Mouse (Mus musculus) 3134 (cell line): ENCODE measurements around the gene Mpnd.
A peak's percentile ranks its signal among the peaks of the same experiment; 100 is the strongest.

Experiments
- DNase-seq: peaks from one replicate; pipeline ENCODE4 v3.0.0-alpha.2; 2011; ENCODE audit warnings: low spot score; ENCODE audit not compliant: insufficient read length; ENCODE audit errors: extremely low read depth

Gene Mpnd

GRCm38 (mm10) chr17:55977301-55977700 lies 28.2 kb upstream of the Mpnd start:
- no peak for DNase-seq

DNA sequence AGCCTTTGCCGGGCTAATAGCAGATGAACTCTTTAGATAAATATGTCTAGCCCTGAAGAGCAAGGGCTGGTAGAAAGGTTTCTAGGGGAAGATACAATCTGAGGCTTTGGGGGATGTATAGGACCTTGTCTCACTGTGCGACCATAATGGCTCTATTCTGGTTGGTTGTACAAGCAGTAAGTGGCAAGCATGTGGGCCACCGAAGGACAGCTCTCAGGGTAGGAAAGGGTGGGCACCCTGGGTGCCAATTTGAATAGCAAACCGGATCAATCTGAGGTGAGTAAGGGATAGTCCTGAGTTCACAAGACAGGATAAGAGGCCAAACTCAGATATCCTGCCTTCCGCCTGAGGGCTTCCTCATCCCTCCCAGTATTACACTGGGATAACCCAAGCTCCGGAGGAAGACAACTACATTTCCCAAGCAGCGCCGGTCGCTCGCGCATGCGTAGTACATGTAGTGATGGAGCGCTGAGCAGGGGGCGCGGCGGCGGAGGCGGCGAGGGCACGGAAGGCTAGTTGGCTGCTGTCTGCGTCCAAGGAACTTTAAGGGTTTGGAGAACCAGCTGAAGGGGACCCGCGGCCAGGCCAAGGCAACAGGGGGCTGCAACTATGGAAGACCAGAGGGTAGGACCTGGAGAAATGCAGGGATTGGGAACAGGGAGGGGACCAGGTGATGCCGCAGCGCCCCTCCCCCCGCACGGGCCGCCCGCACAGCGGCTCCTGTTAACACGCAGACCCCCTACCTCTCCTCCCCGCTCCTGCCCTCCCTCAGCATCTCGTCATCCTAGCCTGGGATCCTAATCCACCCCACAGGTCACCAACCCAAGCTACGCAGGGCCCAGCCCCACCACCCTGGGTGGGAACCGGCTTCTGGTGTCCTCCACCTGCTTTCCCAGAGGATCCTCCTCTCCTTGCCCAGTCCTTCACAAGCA lies 19.2 kb upstream of the Mpnd start, which contains the start of gene Fsd1:
Gene Fsd1, plus strand, starts transcription at position 480 of the 932 bp plus-strand sequence.
- no peak for DNase-seq

DNA sequence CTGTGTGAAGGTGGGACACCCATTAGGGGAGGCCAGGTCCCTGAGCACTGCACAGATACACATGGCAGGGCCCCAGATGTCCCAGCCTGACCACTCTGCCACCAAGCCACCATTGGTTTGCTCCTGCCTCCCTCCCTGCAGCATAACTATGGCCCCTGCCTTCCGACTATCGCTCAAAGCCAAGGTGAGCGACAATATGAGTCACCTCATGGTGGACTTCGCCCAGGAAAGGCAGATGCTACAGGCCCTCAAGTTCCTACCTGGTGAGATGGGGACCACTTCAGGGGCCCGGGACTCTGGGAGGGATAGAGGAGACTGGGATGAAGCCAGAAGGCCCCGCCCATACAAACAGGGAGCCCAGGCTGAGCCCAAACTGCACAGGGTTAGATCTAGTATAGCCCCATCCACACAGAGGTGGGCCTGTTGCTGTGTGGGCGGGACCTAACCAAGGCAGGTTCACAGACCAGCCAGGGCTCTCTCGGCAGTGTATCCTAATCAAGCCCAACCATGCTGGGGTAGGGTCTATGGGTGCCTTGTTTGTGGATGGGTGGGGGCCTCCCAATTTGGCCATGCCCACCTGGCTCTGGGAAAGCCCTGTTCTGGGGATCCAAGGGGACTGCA lies 15.1 kb upstream of the Mpnd start:
- DNase-seq, result no peak

GRCm38 (mm10) chr17:55996007-55996406 lies 9.5 kb upstream of the Mpnd start:
- peak; percentile 66 for DNase-seq

DNA sequence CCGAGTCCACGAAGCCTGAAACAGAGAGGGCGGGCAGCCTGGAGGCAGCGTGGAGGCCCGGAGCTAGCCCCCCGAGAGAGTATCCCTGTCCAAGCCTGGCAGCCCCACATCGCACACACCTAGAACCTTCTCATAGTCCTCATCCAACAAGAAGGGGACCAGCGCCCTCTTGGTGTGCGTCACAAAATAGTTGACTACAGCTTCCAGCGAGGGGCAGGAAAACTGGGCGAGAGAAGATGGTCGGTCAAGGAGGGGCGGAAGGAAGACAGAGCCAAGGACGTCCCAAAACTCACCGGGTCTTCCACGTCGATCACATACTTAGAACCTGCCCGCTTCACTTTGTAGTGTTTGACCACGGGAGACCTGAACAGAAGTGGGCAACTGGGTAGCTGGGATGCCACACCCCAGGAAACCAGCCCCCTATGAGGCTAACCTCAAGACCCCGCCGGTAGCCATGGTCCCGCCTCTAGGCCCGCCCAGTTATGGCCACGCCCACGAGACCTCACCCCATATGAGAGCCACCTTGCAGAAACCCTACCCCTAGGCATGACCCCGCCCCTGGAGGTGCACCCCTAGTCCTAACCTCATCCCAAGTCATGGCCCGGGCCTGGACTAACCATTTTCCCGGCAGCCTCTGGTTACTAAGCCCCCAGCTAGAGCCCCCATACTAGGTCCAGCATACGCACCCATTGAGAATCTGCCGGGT lies 5.6 kb upstream of the Mpnd start:
- DNase-seq, result no peak

DNA sequence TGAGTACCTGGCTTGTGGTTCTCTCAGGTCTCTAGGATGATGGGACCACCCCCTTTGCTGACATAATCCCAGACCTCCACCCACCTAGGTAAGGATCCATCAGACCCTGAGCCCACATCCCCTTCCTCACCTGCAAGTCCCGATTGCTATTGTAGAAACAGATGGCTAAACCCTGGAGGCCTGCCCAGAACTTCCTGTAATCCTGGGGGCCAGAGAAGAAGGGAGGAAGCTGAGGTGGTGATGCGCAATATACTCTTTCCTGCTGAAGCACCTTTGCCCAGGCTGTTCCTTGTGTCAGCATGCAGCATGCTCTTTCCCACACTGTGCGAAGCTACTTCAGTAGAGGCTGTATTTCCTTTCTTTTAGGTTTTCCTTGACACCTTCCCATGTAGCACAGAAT lies 2.5 kb upstream of the Mpnd start:
- no peak for DNase-seq

GRCm38 (mm10) chr17:56006956-56007355 lies 1.4 kb downstream of the Mpnd start:
- DNase-seq, result no peak

DNA sequence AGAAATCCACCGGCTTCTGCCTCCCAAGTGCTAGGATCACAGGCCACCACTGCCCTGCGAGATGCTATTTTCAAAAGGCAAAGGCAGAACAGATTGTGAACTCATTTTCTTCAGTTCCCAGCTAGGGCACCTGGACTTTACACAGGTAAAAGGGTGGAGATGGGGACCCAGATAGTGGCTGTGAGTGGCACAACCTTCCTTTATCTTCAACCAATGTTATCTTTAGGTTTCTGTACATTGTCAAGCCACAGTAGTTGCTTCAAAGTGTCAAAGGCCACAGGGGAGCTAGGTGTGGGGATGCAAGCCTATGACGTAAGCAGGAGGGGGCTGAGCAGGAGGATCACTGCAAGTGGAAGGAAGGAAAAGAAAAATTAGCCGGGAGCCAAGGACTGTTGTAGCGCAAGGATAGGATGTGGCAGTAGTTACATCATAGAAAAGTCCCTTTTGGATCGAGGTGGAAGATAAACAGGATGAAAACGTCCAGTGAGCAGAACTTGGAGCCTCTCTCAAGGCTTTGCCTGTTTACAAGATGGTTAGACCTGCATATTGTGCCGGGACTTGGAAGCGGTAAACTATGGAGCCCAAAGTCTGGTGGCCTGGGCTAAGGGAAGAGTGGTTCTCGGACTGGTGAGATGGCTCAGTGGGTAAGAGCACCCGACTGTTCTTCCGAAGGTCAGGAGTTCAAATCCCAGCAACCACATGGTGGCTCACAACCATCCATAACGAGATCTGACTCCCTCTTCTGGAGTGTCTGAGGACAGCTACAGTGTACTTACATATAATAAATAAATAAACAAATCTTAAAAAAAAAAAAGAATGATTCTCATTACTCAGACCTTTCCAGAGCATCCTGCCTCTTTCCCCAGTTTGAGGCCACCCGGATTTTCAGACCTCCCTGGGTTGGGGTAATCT lies 2.2 kb downstream of the Mpnd start:
- no peak for DNase-seq

DNA sequence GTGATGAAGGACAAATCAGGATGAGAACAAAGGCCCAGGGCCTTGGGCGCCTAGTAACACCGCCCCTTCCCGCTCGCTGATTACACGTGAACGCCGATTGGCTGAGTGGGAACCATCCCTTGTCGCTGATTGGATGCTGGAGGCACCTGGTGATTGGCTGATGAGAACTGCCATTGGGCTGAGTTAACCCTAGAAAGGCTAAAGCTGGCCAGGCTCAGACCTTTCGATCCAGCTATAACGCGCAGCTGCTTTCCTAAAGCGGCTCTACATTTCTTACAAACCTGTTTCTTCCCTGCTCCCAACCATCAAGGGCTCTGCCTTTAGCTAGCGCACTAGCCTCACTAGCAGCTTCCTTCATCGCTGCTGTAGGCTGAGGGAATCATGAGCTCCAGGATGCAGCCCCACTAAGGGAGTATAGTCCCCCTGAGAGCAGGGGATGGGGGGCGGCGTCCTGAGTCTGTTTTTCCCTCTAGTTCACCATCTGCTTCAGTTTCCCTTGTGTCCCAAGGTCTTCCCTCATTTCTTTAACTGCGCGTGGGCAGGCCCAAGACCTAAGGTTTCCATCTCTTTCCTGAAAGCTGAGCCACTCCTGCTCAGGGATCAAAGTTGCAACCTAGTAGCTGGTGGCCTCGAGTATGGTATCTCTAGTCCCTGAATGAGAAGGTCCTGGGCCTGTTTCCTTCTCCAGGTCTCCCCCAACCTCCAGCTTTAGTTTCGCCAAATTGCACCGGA lies 3.0 kb downstream of the Mpnd start:
- DNase-seq, result peak; percentile 85

GRCm38 (mm10) chr17:56009088-56009961 lies 3.8 kb downstream of the Mpnd start:
- peak; percentile 90 for DNase-seq

DNA sequence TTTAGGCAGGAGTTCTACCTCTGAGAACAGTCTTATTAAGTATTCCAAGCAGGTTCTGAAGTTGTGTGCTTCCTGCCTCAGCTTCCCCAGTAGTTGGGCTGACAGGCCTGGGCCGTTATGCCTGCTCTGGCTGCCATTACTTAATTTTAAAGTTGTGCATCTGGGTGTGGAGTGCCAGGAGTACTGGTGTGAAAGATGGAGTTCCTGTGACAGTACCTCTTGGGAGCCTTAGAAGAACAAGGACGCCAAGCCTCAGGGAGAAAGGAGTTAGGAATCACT lies 4.4 kb downstream of the Mpnd start:
- DNase-seq, result no peak

DNA sequence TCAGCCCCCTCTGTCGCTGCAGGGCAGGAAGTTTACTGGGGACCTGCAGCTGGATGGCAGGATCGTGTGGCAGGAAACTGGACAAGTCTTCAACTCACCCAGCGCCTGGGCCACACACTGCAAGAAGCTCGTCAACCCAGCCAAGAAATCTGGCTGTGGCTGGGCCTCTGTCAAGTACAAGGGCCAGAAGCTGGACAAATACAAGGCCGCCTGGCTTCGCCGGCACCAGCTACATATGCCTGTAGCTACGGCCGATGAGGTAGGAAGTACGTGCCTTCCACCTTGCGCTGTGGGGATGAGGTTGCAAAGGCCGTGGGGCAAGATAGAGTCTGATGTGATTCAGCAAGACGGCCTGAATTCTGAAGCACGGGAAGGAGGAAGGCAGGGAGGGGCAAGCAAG lies 4.7 kb downstream of the Mpnd start:
- peak; percentile 51 for DNase-seq

DNA sequence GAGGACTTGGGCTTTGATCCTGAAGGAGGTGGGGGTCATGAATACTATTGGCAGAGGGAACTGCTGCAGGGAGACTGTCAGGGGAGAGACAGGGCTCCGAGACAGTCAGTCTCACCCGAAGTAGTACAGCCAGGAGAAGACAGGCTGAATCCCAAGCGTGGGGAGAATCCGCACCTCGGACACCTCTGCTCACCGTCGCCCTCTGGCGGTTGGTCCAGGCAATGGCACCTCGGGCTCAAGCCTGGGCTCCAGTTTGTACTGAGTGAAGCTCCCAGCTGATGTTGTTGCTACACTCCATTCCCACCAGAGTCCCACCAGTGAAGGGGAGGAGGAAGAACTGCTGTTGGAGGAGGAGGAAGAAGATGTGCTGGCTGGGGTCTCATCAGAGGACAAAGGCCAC lies 5.2 kb downstream of the Mpnd start:
- peak; percentile 81 for DNase-seq

DNA sequence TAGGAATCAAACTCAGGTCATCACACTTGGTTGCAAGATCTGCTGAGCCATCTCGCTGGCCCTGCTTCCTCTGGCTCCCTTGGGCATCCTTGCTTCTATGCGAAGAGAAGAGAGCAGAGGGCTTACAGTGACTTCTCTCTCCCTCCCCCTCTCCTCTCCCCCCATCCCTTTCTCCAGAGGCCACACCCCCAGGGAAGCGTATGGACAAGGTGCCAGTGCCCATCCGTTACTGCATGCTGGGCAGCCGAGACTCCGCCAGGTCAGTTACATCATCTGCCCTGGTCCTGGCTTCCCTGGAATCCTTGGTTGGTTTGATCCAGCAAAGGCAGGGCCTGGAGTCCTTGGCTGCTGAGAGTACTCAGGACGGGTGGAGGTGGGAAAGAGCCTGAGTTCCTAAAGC lies 5.9 kb downstream of the Mpnd start:
- no peak for DNase-seq

GRCm38 (mm10) chr17:56015293-56015692 lies 9.8 kb downstream of the Mpnd start:
- DNase-seq, result no peak

GRCm38 (mm10) chr17:56016382-56016781 lies 10.9 kb downstream of the Mpnd start:
- DNase-seq, result no peak

DNA sequence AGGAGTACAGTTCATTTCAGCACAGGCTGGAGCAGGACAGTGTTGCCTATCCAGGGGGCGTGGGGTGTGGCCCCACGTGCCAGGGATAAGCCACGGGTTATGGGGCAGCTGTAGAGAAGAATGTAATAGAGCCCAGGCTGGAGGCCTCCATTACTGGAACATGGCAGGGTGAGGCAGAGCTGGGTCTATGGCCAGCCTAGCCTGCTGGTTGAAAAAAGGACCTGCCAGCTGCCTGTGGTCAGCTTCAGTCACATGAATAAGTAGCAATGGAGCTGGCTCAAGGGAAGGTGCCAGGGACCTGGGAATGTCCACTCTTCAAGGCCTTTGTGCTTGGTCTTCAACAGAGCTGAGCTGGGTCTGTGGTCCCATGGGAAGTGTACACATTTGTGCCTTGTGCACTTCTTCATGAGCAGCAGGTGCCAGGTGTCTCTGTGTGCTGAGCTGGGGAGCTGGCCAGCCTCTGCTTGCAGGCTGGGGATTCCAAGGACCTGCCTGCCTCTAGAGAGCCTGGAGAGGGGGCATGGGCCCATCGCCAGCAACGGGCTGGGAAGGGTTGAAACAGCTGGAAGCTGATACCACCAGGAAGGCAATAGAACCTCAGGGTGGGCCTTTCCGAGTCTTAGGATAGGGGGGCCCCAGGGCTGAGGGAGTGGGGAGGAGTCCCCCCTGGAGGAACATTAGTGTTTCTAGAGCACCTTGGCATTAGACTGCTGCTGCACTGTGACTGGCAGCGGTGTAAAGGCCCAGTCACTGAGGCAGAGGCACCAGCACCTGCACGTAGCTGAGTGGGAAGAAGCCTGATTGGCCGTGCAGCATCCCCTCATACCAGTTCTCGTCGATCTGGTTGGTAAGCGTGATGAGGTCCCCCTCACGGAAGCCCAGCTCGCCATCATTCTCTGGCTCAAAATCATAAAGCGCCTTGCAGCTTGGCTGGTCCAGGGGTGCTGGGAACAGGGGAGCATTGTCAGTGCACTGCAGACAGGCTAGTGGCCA lies 11.6 kb downstream of the Mpnd start:
- DNase-seq, result no peak

- no peak for DNase-seq
These were observed 12.3 kb downstream of the Mpnd start for GRCm38 (mm10) chr17:56017848-56018247.
